Mouse (Mus musculus) adrenal gland, adult (tissue): ENCODE results near the gene Mrgpre.

Experiments
- DNase-seq, 2 experiments: peaks; one replicate each; pipeline ENCODE4 v3.0.0; 2022 to 2023; ENCODE audit warnings: low spot score in 1 of 2; ENCODE audit not compliant: inconsistent age in 2 of 2

Mrgpre gene

GRCm38 (mm10) chr7:143739511-143740461 is 44.5 kb downstream of the Mrgpre start:
- peak; percentile 89 to 94 for DNase-seq

DNA sequence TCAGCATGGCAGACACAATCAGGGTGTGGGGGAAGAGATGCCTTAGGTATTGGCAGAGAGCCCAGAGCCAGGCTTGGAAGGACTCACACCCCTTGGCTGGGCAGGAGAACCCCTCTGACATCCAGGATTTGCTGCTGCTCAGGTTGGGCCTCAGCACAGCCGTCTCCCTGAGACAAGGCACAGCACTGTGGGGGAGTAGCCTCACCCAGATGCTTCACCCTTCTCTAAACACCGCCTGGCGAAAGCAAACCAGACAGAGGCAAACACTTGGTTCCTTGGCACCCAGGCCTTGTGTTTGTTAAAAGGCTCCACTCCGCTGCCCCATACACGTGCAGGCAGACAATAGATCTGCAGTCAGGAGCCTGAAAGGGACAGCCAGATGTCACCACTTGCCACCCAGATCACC is 45.7 kb downstream of the Mrgpre start:
- DNase-seq: no peak

DNA sequence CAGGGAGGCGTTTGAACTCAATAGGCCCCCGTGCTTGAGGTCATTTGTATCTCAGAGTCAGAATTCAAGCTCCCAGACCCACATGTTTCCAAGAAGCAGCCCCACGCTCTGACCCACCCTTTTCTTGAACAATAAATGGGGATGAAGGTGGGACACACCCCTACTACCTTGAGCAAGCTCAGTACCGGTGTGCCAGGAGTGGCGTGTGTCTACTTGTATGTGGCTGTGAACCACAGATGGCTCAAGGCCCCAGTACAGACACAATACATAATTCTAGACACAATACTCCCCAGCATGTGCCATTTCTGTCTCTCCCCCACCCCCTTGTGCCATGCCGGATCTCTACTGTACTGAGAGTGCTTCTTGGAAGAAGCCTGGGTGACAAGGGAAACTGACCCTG is 46.1 kb downstream of the Mrgpre start:
- no peak for DNase-seq

GRCm38 (mm10) chr7:143733746-143734145 is 50.6 kb downstream of the Mrgpre start:
- no peak for DNase-seq

DNA sequence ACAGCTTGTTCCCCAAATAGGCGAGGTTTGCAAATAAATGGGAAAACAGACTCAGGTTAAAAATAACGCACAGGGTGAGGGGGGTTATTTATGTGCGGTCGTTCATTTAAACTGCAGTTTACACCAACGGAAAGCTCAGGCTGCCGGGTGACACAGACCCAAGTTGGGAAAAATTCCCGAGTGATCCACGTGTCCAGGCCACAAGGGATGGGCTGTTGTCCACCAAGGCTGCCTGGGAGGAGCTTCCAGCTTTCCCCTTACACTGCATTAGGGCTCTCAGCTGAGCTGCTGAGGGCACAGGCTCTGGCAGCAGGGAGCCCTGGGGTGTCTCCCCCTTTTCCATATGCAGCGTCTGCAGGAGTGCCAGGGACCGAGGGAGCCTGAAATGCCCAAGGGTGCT is 54.4 kb downstream of the Mrgpre start:
- no peak for DNase-seq
